Mouse (Mus musculus) cerebellum, postnatal 14 days (tissue): ENCODE results near the gene Tapbpl.

Source experiments
- DNase-seq, 2 experiments: peaks; one replicate each; pipeline ENCODE4 v3.0.0; 2021; ENCODE audit warnings: mixed read lengths in 2 of 2

Gene Tapbpl

GRCm38 (mm10) chr6:125238396-125238795 is 6.7 kb upstream of the Tapbpl start:
- DNase-seq, result no peak

DNA sequence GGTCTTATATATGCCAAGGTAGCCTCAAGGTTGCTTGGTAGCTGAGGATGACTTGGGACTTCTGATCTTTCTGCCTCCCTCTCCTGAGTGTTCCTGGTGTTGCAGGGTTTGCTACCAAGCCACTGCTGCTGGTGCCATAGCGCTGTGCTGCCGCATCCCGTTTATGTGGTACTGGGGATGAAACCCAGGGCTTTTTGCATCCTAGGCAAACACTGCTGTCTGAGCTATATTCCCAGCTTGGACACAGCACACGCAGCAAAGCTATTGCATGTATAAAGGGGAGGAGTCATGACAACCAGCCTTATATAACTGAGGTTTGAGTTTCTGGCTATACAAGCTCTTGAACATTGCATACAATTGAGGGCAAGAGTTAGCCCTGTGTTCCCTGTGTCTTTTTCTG is 5.8 kb upstream of the Tapbpl start:
- no peak for DNase-seq

- DNase-seq, result no peak
Measured at GRCm38 (mm10) chr6:125236782-125237181, 5.1 kb upstream of the Tapbpl start, which contains the start of gene Cd27. Gene Cd27, minus strand, starts transcription at chr6:125237010.

GRCm38 (mm10) chr6:125236341-125236740 is 4.7 kb upstream of the Tapbpl start:
- no peak for DNase-seq

GRCm38 (mm10) chr6:125234520-125234828 is 2.8 kb upstream of the Tapbpl start:
- DNase-seq, result no peak

DNA sequence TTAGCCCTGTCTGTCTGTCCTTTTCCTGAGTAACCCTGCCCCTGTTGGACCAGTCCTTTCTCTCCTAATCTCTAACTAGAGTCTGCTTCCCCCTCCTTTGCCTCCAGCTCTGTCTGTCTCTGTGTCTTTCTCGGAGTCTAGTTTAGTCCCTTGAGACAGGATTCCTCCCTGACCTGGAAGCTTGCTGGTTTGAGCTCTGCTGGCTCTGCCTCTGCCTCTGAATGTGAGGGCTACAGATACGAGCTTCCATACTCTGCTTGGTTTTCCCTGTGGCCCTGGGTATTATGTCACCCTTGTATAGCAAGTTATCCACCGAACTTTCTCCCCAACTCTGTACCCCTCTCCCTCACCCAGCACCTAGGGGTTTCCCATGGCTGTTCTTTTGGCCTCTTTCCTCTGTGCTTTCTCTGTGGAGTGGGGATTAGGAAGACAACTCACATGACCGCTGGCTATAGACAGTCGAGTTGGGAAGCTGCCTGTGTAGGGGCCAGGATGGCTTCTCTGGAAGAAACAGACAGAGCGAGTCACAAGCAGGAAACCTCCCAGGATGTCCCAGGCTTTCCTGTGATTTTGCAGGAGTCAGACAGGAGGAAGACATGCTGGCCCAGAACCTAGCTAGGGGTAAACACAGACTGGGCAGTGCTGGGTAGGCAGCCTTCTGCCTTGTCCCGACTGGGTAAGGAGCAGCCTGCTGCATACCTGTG is 2.3 kb upstream of the Tapbpl start:
- no peak for DNase-seq

- no peak for DNase-seq
Measured at GRCm38 (mm10) chr6:125232516-125232915, 856 bp upstream of the Tapbpl start.

DNA sequence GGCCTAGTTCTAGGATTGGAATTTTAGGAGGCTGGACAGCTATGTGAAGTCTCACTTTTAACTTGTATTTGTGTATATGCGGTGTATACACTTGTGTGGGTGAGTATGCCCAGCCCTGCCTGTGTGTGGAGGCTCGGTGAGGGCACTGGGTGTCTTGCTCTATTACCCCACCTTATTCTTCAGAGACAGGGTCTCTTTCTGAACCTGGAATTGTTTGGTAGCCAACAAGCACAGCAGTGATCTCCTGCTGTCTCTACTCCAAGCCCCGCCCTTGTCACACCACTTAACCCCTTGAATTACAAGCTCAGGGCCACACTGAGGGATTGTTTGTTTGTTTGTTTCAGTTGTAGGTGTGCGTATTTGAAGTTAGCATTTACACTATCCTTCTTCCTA is 381 bp upstream of the Tapbpl start:
- peak; percentile 26 for DNase-seq

DNA sequence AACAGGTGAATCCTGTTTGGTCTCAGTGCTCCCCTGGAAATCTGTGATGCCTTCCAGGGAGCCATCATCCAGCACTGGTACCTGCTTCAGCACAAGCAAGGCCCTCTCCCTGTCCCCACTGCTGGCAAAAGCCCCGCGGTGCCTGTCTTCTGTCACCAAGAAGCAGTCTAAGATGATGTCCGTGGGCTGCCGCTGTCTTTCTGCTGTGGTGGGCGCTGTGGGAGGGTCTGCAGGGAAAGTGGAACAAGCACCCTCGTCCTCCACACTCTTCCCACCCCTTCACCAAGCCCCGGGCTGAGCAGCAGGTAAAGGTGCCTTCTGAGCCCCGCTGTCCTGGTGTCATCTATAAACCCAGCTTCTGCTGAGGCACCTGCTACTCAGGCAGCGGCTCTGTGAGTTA is 1.1 kb downstream of the Tapbpl start:
- no peak for DNase-seq

DNA sequence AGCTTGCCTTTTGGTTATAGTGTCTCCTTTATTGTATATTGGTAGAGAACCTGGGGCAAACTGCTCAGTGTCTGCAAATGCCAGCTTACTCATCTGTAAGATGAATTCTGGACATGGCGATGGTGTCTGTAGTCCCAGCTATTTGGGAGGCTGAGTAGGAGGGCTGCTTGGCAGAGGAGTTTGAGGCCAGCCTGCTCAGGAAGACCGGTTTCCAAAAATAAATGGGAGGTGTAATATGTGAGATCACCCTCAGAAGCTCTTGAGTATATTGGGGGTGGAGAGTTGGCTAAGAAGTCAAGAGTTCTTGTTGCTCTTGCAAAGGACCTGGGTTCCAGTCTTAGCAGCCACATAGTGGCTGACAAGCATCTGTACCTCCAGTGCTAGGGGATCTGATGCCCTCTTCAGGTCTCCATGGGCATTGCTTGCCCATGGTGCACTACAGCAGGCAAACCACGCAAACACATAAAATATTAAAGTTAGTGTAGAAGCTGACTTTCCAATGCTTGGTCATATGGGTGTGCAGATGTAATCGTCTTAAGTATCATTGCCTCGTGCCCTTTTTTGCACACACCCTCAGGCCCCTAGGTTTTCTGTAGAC is 6.0 kb downstream of the Tapbpl start:
- no peak for DNase-seq

DNA sequence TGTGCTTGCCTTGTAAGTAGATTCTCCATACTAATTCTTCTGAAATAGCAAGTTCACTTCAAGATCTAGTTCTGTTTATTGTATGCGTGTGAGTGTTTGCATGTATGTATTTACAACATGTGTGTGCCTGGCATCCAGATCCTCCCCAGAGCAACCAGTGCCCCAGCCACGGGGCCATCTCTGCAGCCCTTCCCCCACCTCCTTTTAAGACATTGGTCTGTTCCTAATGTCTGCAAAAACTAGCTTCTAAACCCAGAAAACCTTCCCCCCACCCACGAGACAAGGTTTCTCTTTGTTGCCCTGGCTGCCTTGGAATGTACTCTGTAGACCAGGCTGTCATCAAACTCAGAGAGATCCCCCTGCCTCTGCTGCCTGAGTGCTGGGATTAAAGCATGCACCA is 9.1 kb downstream of the Tapbpl start:
- no peak for DNase-seq

GRCm38 (mm10) chr6:125222146-125222545 is 9.5 kb downstream of the Tapbpl start:
- DNase-seq, result no peak

GRCm38 (mm10) chr6:125221115-125221745 is 10.4 kb downstream of the Tapbpl start:
- DNase-seq, result no peak

DNA sequence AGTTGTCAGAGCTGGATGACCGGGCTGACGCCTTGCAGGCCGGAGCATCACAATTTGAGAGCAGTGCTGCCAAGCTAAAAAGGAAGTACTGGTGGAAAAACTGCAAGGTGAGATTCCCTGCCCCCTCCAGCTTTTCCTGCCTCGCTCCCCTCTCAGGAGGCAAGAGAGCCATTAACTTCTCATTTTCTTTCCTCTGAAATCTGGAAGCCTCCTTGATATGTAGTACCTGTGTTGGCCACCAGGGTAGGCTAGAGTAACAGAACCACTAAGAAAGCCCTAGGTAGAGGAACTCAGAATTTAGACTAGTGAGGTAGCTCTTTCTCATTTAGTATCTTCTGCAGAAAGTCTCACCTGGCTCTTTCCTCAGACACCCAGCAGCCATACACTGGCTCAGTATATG is 12.7 kb downstream of the Tapbpl start:
- DNase-seq, result peak; percentile 77 to 81

DNA sequence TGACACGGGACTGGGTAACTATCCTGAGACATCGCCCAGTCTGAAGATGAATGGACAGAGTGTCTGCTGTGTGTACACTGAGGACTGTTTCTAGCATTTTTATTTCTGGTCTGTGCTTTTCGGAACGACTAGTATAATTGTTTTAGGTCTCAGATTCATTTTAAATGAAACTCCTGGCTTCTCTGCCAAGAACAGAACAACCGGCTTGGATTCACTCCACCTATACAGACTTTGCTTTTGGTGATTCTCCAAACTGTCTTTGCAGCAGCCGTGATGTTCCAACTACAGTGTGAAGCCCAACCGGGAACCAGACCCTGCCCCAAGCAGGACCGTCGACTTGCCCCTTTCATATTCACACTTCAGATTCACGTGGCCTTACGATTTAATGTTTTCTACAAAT is 13.8 kb downstream of the Tapbpl start:
- no peak for DNase-seq

- DNase-seq, result peak in 1 of 2 experiments; percentile 38
Measured at GRCm38 (mm10) chr6:125216898-125217297, 14.8 kb downstream of the Tapbpl start.

DNA sequence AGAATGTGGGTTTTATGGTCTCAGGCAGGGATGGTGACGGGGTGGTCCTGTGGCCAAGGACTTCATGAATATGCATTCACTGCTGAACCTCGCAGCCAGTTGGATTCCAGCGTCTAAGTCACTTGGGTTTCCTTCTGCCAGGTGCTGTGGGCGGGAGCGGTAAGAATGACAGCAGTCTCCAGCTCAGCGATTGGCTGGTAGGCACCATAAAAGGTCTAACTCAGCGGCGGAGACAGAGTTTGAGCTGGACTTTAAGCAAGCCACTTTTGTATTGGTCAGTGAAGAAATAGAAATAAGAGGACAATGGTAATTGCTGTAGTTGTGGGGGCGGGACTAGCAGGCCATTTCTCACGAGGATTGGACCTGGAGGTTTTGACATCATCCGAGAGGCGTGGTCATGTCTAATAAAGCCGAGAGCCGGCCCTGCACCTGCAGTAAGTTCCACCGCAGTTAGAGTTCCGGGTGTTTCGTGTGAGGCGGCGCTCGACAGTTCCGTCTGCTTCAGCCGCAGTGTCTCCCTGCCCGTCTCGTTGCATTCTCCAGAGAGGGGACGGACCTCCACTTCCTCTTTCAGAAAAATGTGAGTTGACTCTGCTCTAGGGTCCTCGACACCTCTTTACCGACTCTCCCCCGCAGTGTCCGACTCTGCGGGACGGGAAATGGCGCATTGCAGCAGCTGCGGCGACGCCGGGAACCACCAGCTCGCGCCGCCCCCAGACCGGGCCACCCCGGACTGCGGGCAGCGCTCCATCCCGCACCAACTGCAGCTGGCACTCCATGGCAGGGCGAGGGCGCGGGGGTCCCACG is 16.3 kb downstream of the Tapbpl start, which contains the start of gene Vamp1:
Gene Vamp1 (plus strand): TSS at position 404 of the 807 bp plus-strand sequence.
- DNase-seq, result peak; percentile 95 to 96

- DNase-seq, result no peak
Measured at GRCm38 (mm10) chr6:125213715-125214114, 17.9 kb downstream of the Tapbpl start.

- no peak for DNase-seq
Measured at GRCm38 (mm10) chr6:125213129-125213528, 18.5 kb downstream of the Tapbpl start.

- no peak for DNase-seq
Measured at GRCm38 (mm10) chr6:125212621-125213020, 19.0 kb downstream of the Tapbpl start.

GRCm38 (mm10) chr6:125210436-125210835 is 21.2 kb downstream of the Tapbpl start:
- no peak for DNase-seq

- no peak for DNase-seq
Measured at GRCm38 (mm10) chr6:125197166-125197565, 34.5 kb downstream of the Tapbpl start.

GRCm38 (mm10) chr6:125196301-125196700 is 35.4 kb downstream of the Tapbpl start:
- no peak for DNase-seq
